1 mouse cellular context compared by ENCODE assay signal in genomic region chr8:70139026-70139857, GRCm38 (mm10).
TF ChIP-seq lines count a peak whose summit lies in the region.

TSS of gene Rfxank (minus strand) at chr8:70139154.
TSS of gene Borcs8 (plus strand) at chr8:70139499.
TSS of gene Mef2b (plus strand) at chr8:70139711.

TF ChIP-seq in CH12.LX, 34 proteins besides CTCF, POLR2A, EP300 and RAD21 (continued from another document):
- TF ChIP-seq NELFE (IDR thresholded peaks at IDR 0.05; ENCODE audit: low read depth, low read length) (peak; percentile 59; the same call in 1 of the 2 replicates), PAX5 (IDR thresholded peaks at IDR 0.05; ENCODE audit: low read length) (no peak), SIN3A (IDR thresholded peaks at IDR 0.05; ENCODE audit: low read length) (peak; percentile 94), ELF1 (IDR thresholded peaks at IDR 0.05; ENCODE audit: low read depth, low read length) (peak; percentile 92), TCF12 (IDR thresholded peaks at IDR 0.05; ENCODE audit: low read depth, low read length) (peak; percentile 72), IRF4 (IDR thresholded peaks at IDR 0.05; ENCODE audit: low read depth, low read length) (no peak), MAX (IDR thresholded peaks at IDR 0.05; ENCODE audit: low read length) (peak; percentile 34; the same call in 1 of the 2 replicates), GABPA (IDR thresholded peaks at IDR 0.05; ENCODE audit: insufficient replicate concordance, low read depth, low read length) (no peak), ZNF384 (IDR thresholded peaks at IDR 0.05; ENCODE audit: low read depth, low read length) (peak; percentile 56), MEF2A (IDR thresholded peaks at IDR 0.05; ENCODE audit: borderline replicate concordance, low read depth, low read length) (no peak), RCOR1 (conservative IDR thresholded peaks at IDR 0.05; ENCODE audit: low read depth, low read length) (no peak), HCFC1 (IDR thresholded peaks at IDR 0.05; ENCODE audit: low read depth, low read length) (peak; percentile 33; the same call in 1 of the 2 replicates), ZKSCAN1 (IDR thresholded peaks at IDR 0.05; ENCODE audit: borderline replicate concordance, low read depth, low read length) (no peak; the same call in 1 of the 2 replicates), POLR2AphosphoS2 (IDR thresholded peaks at IDR 0.05; ENCODE audit: low read depth, low read length) (no peak)
TF ChIP-seq in CH12.LX: peak in this region for 10.
